Mouse (Mus musculus): Measurements from ENCODE around the gene Wdr5b.

GRCm38 (mm10) chr16:36089065-36089464 lies 48.1 kb downstream of the Wdr5b start:
- TF ChIP-seq CTCF (IDR thresholded peaks at IDR 0.05; ENCODE audit: control insufficient read depth, insufficient read depth, insufficient read length): no peak
- TF ChIP-seq CEBPB (IDR thresholded peaks at IDR 0.05; ENCODE audit: low read depth): no peak
- TF ChIP-seq FOSL1 (IDR thresholded peaks at IDR 0.05; ENCODE audit: insufficient read depth, low read length, poor library complexity, severe bottlenecking): no peak

Measured in C2C12 (cell line).